Mouse (Mus musculus): Measurements from ENCODE around the gene Mras. TPM values are rescaled to one million over a fixed set of nuclear protein-coding genes. Genes with fewer than 3 reads are reported as not detected.

The Mras gene
- polyA plus RNA-seq, 1 experiment from 2014 or later = 25.4 TPM

GRCm38 (mm10) chr9:99388856-99389255, 48.3 kb downstream of the Mras start:
- 0 out of 2 replicates have a peak, but pooled peaks have one; percentile 6 for ATAC-seq (ENCODE audit: insufficient number of reproducible peaks, low FRiP score, low TSS enrichment, low read depth)
- Histone ChIP-seq H3K4me3 (replicated peaks) (no peak overlapping the region), H3K27me3 (no peaks in the 10 kb centered on the region), H3K4me1 (no peaks in the 10 kb centered on the region), H3K9ac (no peak overlapping the region), H3K4me2 (replicated peaks) (no peak overlapping the region), H3K36me3 (peaks cover 31% of the 10 kb centered on the region), H3K9me3 (replicated peaks) (no peaks in the 10 kb centered on the region), H3K27ac (replicated peaks) (no peak overlapping the region)
- 77% methylated on average over 9 of the region's 9 CpGs for WGBS

GRCm38 (mm10) chr9:99388078-99388477, 49.1 kb downstream of the Mras start:
- ATAC-seq (ENCODE audit: insufficient number of reproducible peaks, low FRiP score, low TSS enrichment, low read depth) = no peak

GRCm38 (mm10) chr9:99382556-99382955, 54.6 kb downstream of the Mras start:
- H3K4me3 ChIP-seq (replicated peaks) = no peak overlapping the region
- no peak overlapping the region for H3K9ac ChIP-seq
- no peaks in the 10 kb centered on the region for H3K4me1 ChIP-seq
- H3K27me3 ChIP-seq = no peaks in the 10 kb centered on the region
- ATAC-seq (ENCODE audit: insufficient number of reproducible peaks, low FRiP score, low TSS enrichment, low read depth) = no peak
- H3K36me3 ChIP-seq = 0 out of 2 replicates have a peak, but pooled peaks cover 8% of the 10 kb centered on the region
- H3K9me3 ChIP-seq (replicated peaks) = no peaks in the 10 kb centered on the region
- 69% methylated on average over 9 of the region's 9 CpGs for WGBS
- H3K4me2 ChIP-seq (replicated peaks) = no peak overlapping the region
- H3K27ac ChIP-seq (replicated peaks) = no peak overlapping the region

More at GRCm38 (mm10) chr9:99388078-99388477, 49.1 kb downstream of the Mras start:
- H3K36me3 ChIP-seq = peaks cover 28% of the 10 kb centered on the region
- no peaks in the 10 kb centered on the region for H3K4me1 ChIP-seq
- no peak overlapping the region for H3K4me3 ChIP-seq (replicated peaks)
- H3K9ac ChIP-seq = no peak overlapping the region
- 73% methylated on average over 5 of the region's 5 CpGs for WGBS
- no peak overlapping the region for H3K27ac ChIP-seq (replicated peaks)
- H3K4me2 ChIP-seq (replicated peaks) = no peak overlapping the region
- H3K27me3 ChIP-seq = no peaks in the 10 kb centered on the region
- H3K9me3 ChIP-seq (replicated peaks) = no peaks in the 10 kb centered on the region

- Histone ChIP-seq H3K4me2 (replicated peaks) (no peak overlapping the region), H3K4me1 (no peaks in the 10 kb centered on the region), H3K36me3 (no peaks in the 10 kb centered on the region), H3K27me3 (no peaks in the 10 kb centered on the region), H3K9ac (no peak overlapping the region), H3K9me3 (replicated peaks) (no peaks in the 10 kb centered on the region), H3K4me3 (replicated peaks) (no peak overlapping the region), H3K27ac (replicated peaks) (no peak overlapping the region)
- no peak for ATAC-seq (ENCODE audit: insufficient number of reproducible peaks, low FRiP score, low TSS enrichment, low read depth)
- 45% methylated on average over 5 of the region's 5 CpGs for WGBS
Observed at GRCm38 (mm10) chr9:99379194-99379593, 58.0 kb downstream of the Mras start.

GRCm38 (mm10) chr9:99376591-99377418, 60.4 kb downstream of the Mras start:
- Histone ChIP-seq H3K27ac (replicated peaks) (no peak overlapping the region), H3K4me3 (replicated peaks) (no peak overlapping the region), H3K36me3 (no peaks in the 10 kb centered on the region), H3K27me3 (no peaks in the 10 kb centered on the region), H3K4me2 (replicated peaks) (no peak overlapping the region), H3K4me1 (no peaks in the 10 kb centered on the region), H3K9ac (no peak overlapping the region), H3K9me3 (replicated peaks) (no peaks in the 10 kb centered on the region)
- WGBS = 7% methylated on average over 14 of the region's 14 CpGs
- ATAC-seq (ENCODE audit: insufficient number of reproducible peaks, low FRiP score, low TSS enrichment, low read depth) = no peak

GRCm38 (mm10) chr9:99368431-99368830, 68.8 kb downstream of the Mras start:
- H3K36me3 ChIP-seq = no peaks in the 10 kb centered on the region
- WGBS = 76% methylated on average over 7 of the region's 7 CpGs
- H3K27ac ChIP-seq (replicated peaks) = no peak overlapping the region
- no peak overlapping the region for H3K4me2 ChIP-seq (replicated peaks)
- H3K4me1 ChIP-seq = no peaks in the 10 kb centered on the region
- H3K4me3 ChIP-seq (replicated peaks) = no peak overlapping the region
- H3K27me3 ChIP-seq = no peaks in the 10 kb centered on the region
- no peak for ATAC-seq (ENCODE audit: insufficient number of reproducible peaks, low FRiP score, low TSS enrichment, low read depth)
- no peaks in the 10 kb centered on the region for H3K9me3 ChIP-seq (replicated peaks)
- no peak overlapping the region for H3K9ac ChIP-seq

- no peaks in the 10 kb centered on the region for H3K4me1 ChIP-seq
- no peak overlapping the region for H3K9ac ChIP-seq
- no peaks in the 10 kb centered on the region for H3K27me3 ChIP-seq
- H3K9me3 ChIP-seq (replicated peaks) = no peaks in the 10 kb centered on the region
- ATAC-seq (ENCODE audit: insufficient number of reproducible peaks, low FRiP score, low TSS enrichment, low read depth) = no peak
- no peak overlapping the region for H3K27ac ChIP-seq (replicated peaks)
- H3K36me3 ChIP-seq = no peaks in the 10 kb centered on the region
- no peak overlapping the region for H3K4me2 ChIP-seq (replicated peaks)
- H3K4me3 ChIP-seq (replicated peaks) = no peak overlapping the region
- WGBS = 63% methylated on average over 3 of the region's 3 CpGs
Observed at GRCm38 (mm10) chr9:99365906-99366305, 71.3 kb downstream of the Mras start.

- no peak overlapping the region for H3K9ac ChIP-seq
- H3K36me3 ChIP-seq = no peaks in the 10 kb centered on the region
- H3K4me2 ChIP-seq (replicated peaks) = no peak overlapping the region
- no peaks in the 10 kb centered on the region for H3K9me3 ChIP-seq (replicated peaks)
- H3K27me3 ChIP-seq = peaks cover 18% of the 10 kb centered on the region
- no peak overlapping the region for H3K27ac ChIP-seq (replicated peaks)
- no peak for ATAC-seq (ENCODE audit: insufficient number of reproducible peaks, low FRiP score, low TSS enrichment, low read depth)
- H3K4me3 ChIP-seq (replicated peaks) = no peak overlapping the region
- 58% methylated on average over 8 of the region's 8 CpGs for WGBS
- peaks cover 5% of the 10 kb centered on the region for H3K4me1 ChIP-seq
Observed at GRCm38 (mm10) chr9:99363076-99363475, 74.1 kb downstream of the Mras start.

- Histone ChIP-seq H3K4me2 (replicated peaks) (no peak overlapping the region), H3K9ac (no peak overlapping the region), H3K4me1 (peaks cover 16% of the 10 kb centered on the region), H3K27me3 (peaks cover 29% of the 10 kb centered on the region), H3K27ac (replicated peaks) (no peak overlapping the region), H3K4me3 (replicated peaks) (no peak overlapping the region), H3K36me3 (no peaks in the 10 kb centered on the region), H3K9me3 (replicated peaks) (no peaks in the 10 kb centered on the region)
- ATAC-seq (ENCODE audit: insufficient number of reproducible peaks, low FRiP score, low TSS enrichment, low read depth) = no peak
- 75% methylated on average over 9 of the region's 9 CpGs for WGBS
Observed at GRCm38 (mm10) chr9:99361946-99362345, 75.2 kb downstream of the Mras start.

- Histone ChIP-seq H3K27me3 (peaks cover 42% of the 10 kb centered on the region), H3K4me3 (replicated peaks) (no peak overlapping the region), H3K9me3 (replicated peaks) (no peaks in the 10 kb centered on the region), H3K36me3 (no peaks in the 10 kb centered on the region), H3K4me2 (replicated peaks) (no peak overlapping the region), H3K4me1 (peaks cover 16% of the 10 kb centered on the region), H3K27ac (replicated peaks) (no peak overlapping the region), H3K9ac (no peak overlapping the region)
- ATAC-seq (ENCODE audit: insufficient number of reproducible peaks, low FRiP score, low TSS enrichment, low read depth) = no peak
- WGBS = 83% methylated on average over 15 of the region's 15 CpGs
Observed at GRCm38 (mm10) chr9:99359012-99359411, 78.2 kb downstream of the Mras start.

- Histone ChIP-seq H3K27ac (replicated peaks) (no peak within 1 kb of the TSS), H3K9me3 (replicated peaks) (no peaks in the 10 kb centered on the region), H3K27me3 (peaks cover 42% of the 10 kb centered on the region), H3K4me2 (replicated peaks) (peak within 1 kb of the TSS; percentile 98), H3K36me3 (no peaks in the 10 kb centered on the region), H3K4me1 (peaks cover 16% of the 10 kb centered on the region), H3K4me3 (replicated peaks) (peak within 1 kb of the TSS; percentile 49), H3K9ac (peak within 1 kb of the TSS; percentile 31; the same call in 1 of the 2 replicates)
- peak; percentile 62 for ATAC-seq (ENCODE audit: insufficient number of reproducible peaks, low FRiP score, low TSS enrichment, low read depth)
- under 1% methylated on average over 65 of the region's 66 CpGs for WGBS
Observed at GRCm38 (mm10) chr9:99357921-99358692, 79.1 kb downstream of the Mras start, which contains the start of gene Esyt3. Gene Esyt3, minus strand, starts transcription at chr9:99358557.
